Mouse (Mus musculus) kidney, adult 18-20 months (tissue): ENCODE measurements around the gene Recql5.

ENCODE experiments used
- DNase-seq: peaks from one replicate; pipeline ENCODE4 v3.0.0; 2021

The Recql5 gene

DNA sequence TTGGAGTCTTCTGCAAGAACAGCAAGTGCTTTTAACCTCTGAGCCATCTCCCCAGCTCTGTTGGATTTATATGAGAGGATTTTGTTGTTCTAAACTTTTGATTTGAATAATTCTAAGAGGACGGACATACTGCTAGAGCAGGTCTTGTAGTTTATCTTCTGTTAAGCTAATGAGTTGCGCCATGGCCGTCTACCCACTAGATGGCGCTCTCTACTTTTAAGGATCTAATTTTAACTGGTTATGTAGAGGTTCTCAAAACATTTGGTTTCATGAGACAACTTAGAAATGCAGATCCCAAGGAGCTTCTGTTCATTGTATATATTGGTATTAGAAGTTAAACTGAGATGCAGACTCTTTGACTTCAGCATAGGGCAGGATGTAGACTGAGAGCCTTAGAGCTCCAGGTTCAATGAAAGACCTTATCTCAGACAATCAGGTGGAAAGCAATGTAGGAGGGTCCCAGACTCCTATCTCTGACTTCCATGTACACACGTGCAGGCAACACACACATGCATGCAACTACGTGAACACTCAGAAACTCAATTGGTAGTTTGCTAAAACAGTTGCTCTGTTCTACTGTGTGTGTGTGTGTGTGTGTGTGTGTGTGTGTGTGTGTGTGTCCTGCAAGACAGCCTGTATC, 6.5 kb upstream of the Recql5 start:
- peak; percentile 77 for DNase-seq

DNA sequence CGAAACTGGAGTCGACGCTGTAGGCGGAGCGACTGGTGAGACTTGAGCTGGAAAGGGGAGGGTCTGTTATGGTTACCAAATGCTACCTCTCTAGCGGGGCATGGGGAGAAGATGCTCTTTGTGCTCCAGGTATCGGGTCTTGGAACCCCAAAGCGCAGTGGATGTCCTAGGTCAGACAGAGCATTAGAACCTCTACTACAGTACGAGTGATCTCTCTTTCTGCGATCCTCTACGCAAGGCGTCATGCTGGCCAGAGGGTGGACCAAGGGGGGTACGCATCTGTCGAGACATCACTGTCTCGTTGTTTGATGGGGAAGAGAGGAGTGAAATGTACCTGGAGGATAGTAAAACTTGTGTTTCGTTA, 452 bp upstream of the Recql5 start:
- DNase-seq, result no peak

DNA sequence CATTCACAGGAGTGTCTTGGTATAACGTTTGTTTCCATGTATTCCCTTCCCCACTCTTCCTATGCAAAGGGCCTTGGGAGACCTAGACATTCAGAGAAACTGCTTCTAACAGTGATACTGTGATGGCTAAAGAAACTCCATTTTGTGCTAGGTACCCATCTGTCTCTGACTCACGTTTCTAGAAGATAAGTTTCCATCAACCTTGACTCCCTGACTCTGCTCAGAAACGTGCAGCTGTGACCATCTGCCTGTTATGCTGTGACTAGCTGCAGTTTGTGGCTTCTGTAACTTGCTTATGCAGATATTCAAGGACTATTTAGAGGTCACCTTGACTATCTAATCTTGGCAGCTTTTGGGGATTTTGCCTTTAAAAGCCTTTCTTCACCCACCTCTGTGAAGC, 2.0 kb downstream of the Recql5 start:
- no peak for DNase-seq

DNA sequence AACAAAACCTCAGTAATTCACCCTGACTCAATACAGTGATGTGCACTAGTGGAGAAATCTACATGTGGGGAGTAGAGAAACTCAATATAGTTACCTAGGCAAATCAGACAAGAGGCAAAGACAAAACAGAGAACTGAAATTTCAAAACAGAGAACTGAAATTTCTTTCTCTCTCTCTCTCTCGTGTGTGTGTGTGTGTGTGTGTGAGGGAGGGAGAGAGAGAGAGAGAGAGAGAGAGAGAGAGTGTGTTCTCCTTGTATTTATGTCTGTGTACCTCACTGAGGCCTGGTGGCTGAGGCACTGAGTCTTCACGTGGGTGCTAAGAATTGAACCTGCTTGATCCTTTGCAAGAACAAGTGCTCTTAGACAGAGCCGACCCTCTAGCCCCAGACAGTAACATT, 3.5 kb downstream of the Recql5 start:
- no peak for DNase-seq

DNA sequence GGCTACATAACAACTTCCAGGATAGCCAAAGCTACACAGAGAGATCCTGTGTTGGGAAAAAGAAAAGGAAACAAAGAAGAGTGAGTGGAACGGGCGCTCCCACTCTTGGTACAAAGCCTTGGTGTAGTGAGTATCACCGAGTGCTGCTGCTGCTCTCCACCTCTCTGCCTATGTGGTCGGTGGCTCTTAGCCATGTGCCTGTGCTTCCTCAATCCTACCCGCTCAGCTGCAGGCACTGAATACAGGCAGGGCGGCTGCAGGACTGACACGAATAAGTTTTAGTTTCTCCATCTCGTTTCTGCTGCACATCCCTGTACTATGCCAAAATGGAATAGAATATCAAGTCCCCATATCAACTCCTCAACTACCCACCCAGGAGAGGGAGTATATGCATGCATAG, 4.2 kb downstream of the Recql5 start:
- no peak for DNase-seq

DNA sequence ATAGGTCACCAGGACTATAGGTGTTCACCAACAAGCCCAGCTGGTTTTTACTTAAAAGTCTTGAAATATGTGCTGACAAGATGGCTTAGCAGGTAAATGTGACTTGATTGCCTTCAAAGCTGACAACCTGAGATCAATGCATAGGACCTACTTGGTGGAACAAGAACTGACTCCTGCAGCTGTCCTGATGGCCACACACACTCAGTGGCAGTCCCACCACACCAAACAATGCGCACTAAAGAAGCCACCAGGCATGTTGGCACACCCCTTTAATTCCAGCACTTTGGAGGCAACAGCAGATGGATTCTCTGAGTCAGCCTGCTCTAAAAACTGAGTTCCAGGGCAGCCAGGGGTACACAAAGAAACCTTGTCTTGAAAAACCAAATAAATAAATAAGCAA, 11.3 kb downstream of the Recql5 start:
- no peak for DNase-seq

DNA sequence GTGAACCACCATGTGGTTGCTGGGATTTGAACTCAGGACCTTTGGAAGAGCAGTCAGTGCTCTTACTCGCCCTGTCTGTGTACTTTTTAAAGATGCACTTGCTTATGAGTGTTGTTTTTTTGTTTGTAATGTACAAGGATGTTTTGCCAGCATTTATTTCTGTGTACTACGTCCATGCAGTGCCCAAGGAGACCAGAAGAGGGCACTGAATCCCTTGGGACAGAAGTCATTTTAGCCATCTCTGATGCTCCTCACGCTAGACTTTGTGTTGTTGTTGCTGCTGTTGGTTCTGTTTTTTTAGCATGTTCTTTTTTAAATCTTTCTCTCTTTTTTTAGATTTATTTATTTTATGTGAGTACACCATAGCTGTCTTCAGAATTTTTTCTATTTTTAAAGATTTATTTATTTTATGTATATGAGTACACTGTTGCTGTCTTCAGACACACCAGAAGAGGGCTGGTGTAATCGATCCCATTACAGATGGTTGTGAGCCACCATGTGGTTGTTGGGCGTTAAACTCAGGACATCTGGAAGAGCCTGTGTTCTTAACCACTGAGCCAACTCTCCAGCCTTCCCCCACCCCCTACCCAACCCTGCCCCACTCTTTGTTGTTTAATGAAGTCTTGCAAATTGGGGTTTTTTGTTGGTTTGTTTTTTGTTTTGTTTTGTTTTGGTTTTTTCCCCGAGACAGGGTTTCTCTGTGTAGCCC, 13.0 kb downstream of the Recql5 start:
- DNase-seq, result peak; percentile 78

DNA sequence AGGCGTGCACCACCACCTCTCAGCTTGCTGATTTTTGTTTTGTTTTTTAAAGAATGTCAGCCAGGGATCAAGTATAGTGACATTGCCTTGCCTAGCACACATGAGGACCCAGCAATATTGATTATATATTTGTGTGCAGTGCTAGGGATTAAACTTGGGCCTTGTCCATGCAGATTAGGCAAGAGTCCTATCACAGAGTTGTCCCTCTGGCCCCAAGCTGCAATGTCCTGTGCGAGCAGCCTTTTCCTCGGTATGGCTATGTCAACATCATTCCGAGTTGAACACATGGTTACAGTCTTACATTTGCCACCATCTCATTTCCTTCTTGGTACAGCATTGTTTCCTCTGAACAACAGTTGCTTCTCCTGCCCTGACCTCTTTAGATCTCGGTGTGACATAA, 14.2 kb downstream of the Recql5 start:
- no peak for DNase-seq

DNA sequence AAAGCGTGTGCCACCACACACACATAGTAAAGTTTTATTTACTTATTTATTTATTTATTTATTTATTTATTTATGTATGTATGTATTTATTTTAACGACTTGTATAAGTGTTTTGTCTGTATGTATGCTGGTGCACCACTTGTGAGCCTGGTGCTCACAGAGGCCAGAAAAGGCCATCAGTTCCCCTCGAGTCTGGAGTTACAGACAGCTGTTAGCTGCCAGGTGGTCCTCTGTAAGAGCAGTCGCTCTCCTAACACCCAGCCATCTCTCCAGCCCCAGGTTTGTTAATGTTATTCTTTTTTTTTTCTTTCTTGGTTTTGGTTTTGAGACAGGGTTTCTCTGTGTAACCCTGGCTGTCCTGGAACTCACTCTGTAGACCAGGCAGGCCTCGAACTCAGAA, 14.6 kb downstream of the Recql5 start:
- DNase-seq, result no peak

DNA sequence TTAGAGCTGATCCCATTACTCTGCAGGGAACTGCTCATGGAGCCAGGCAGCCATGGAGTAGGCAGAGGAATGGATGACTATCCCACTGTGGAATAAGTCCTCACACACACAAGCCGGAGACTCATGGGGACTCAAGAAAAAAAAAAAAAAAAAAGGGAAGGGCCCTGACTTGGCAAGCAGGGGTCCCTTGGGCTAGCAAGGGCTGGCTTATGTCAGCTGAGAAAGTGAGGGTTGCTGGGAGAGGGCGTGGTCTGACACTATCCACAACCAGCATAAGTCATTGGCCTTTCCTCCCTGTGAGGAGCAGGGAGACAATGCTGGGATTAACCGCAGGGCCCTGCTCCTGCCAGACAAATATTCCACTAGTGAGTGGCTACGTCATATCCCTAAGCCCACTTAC, 16.7 kb downstream of the Recql5 start:
- no peak for DNase-seq

DNA sequence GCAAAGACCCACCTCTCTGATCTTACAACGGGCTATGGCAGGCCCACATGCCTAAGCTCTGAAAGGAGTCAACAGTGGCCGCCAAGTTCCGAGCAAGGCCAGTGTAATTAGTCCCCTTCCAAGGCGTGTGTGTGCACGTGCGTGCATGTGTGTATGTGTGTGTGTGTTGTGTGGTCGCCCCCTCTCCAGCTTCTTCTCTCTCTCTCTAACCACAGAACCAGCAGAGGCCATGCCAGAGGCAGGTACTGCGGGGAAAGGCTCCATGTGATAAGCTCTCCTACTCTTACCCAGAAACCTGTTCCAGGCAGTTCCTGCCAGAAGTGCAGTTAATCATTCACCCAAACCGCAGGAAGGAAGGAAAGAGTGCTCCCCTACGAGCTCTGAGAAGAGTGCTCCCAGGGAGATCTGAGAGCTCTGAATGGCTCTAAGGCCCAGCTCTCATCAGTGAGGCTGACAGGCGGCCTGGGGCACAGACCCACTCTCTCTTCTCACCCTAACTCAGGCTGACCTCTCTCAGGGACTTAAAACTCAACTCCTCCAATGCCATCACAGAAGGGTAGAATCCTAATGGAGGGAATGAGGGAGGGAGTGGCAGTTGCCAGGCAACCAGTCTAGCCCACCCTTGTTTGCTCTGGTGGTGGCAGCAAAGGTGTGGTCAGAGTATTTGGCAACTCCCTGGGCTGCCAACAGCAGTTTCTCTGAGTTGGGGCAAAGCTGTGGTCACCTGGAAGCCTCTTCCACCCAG, 21.5 kb downstream of the Recql5 start, which contains the start of gene Smim6:
TSS of gene Smim6 (plus strand) at position 386 of the 745 bp plus-strand sequence.
- peak; percentile 79 for DNase-seq

DNA sequence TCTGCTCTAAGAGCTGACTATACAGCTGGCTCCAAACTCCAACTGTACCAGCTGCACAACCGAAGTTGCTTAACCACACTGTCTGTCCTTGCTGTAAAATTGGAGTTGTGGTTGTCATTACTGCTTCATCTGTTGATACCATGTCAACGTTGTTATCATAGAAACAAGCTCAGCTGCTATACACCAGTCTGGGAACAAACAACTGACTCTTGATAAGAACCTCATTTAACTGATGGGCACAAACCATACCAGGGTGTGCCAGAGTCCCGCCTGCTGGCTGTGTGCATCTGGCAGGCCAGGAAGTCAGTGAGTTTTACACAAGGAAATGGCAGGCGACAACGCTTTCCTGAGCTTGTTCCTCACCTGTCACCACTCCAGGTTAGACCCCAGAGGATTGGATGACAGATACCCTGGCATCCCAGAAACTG, 22.1 kb downstream of the Recql5 start:
- DNase-seq, result no peak

DNA sequence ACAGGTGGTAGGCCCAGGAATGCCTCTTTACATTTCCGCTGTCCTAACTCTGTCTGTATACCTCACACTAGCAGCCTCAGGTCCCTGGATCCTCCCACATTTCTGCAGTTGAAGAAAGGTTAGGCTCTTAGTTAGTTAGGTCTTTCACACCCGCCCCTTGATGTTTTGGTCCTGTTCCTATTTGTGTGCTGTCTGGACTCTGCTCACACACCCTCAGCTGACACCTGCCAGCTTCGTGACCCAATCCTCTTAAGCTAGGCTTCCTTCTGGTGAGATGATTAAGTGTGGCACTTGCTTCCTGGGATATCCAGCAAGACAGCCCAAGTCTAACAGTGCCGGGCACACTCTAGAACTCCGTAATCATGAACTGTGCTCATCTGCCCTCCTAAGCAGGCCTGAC, 26.8 kb downstream of the Recql5 start:
- no peak for DNase-seq

DNA sequence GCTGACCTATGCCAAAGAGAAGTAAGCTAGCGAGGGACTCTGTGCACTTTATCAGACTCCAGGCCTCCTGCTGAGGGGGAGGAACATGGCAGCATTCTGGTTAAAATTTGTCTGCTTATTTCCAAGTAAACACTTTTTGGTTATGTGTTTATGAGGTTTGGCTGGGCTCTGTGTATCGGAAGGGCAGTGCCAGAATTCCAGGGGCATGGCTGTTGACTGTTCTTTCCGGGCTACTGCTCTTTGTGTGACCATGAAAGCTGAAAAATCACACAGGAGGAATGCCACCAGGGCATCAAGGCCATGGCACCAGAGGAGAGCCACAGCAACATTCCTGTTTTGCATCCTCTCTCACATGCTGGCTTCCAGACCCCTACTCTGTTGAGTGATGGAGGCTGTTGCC, 27.2 kb downstream of the Recql5 start:
- peak; percentile 56 for DNase-seq

DNA sequence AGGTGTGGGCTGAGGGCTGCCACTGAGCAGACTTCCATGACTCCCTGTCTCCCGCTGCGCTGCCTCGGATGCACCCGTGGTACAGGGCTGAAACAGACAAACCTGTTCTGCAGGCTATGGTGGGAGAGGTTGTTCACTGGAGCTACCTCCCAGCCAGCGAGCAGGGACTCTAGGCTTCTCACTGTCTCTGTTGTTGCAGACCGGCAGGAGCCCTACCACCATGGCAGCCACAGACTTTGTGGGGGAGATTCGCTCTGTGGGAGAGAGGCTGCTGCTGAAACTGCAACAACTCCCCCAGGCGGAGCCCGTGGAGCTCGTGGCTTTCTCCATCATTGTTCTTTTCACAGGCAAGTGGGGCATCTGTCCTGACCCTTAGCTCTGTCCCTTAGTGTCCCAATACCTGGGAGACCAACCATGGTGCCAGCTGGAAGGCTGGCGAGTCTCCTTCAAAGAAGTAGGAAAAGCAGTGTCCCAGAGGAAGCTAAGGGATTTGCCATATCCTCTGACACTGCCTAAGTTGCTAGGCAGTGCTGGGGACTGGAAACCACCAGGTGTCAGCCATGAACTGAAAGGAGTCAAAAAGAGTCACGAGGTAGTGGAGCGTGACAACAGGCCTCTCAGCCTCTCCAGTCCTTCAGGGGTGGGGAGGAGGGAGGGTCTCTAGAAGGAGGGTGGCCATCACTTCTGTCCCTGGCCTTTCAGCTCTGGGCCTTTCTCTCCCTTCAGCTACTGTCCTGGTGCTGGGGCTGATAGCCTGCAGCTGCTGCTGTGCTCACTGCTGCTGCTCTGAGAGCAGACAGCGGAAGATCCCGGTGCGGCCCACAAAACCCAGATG, 28.1 kb downstream of the Recql5 start:
- DNase-seq, result peak; percentile 28

DNA sequence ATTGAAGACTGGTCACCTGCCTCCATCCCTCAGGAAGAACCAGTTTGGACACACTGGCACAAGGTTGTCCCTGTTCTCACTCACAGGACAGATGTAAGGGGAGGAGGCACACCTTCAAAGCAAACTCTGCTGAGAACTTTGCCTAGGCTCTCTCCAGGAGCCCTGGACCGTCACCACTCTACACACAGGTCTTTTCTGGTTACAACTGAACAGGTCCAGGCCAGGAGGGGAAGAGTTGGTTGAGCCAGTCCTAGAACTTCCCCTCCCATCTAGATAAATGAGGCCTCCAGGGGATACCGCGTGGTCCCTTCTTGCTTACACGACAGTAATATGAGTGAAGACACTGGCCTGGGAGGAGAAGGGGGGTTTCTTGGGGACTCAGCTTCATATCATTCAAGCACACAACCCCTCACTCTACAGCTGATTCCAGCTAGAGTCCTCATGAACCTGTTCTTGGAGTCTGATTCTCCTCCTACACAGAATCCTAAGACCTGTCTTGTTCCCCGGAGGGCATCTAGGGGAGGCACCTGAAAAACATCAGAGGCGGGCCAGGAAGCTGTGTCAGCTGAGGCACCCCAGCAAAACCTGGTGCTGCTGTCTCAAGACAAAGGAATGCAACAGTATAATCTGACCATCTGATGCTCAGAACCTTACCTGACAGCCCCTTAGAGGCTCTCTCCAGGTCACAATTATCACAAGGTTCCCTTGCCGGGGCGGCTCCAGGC, 28.9 kb downstream of the Recql5 start:
- peak; percentile 33 for DNase-seq

DNA sequence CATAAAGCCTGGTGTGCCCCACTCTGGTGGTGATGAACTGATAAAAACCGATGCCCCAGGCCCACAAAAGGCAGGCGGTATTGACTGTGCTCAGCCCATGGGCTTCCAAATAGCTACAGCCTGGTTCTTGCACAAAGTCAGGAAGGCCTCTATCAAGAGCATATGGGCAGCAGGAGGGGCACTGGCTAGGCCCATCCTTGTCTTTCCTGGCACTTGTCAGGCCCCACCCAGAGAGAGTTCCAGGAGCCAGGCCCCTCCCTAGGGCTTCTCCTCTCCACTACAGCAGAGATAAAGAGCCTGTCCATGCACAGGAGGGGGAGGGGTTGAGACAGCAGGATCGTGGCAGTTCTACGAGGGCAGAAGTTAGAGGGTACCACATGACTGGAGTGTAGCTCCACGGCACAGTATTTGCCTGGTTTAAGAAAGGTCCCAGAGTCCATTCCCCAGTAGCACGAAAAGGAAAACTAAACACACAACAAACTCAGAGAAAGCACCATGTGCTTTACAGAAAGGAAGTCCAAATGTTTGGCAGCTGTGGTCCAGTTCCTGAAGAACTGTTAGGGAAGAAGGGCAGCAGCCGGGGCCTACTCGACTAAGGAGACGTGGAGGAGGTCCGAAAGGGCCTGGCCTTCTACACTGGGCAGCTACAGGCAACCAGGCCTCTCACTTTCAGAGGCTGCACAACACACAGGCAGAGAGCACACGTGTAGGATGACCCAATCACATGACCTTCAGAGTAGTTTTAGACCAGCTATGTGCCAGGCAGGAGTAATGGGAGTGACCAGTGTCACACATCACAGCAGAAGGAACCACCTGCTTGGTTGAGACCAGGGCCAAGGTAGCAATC, 29.7 kb downstream of the Recql5 start:
- DNase-seq, result no peak

DNA sequence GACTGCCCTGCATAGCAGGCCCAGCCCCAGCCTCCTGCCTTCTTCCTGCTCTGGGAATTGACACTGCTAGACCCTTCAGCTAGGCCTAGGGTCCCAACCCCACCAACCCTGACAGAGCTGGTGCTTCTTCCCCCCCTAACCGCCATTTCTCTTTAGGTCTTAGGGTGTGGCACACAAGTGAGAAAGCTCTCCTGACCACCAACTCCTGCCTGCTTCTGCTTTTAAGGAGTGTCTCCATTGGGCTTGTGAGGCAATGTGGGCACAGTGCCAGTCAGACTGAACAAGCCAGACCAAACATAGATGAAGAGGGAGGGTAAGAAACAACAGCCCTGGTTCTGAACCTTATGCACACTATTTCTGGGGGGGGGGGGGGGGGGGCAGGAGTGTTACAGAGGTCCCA, 30.4 kb downstream of the Recql5 start:
- peak; percentile 31 for DNase-seq

DNA sequence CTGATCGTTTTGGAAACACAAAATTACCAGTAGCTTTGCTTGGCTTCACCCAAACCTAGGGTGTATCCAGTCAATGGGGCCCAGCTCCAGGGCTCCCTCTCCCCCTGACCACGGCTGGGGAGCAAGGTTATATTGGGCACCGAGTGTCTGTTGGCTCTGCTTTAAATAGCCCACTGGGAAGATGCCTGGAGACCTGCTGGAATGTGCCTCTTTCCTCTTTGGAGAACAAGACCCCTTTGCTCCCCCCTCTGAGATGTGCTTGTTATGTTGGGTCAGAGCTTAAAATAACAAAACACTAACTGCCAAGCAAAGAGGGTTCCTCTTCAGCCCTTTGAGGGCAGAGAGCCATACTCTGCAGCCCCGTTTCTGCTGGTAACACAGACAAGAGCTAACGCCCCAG, 31.1 kb downstream of the Recql5 start:
- DNase-seq, result no peak

DNA sequence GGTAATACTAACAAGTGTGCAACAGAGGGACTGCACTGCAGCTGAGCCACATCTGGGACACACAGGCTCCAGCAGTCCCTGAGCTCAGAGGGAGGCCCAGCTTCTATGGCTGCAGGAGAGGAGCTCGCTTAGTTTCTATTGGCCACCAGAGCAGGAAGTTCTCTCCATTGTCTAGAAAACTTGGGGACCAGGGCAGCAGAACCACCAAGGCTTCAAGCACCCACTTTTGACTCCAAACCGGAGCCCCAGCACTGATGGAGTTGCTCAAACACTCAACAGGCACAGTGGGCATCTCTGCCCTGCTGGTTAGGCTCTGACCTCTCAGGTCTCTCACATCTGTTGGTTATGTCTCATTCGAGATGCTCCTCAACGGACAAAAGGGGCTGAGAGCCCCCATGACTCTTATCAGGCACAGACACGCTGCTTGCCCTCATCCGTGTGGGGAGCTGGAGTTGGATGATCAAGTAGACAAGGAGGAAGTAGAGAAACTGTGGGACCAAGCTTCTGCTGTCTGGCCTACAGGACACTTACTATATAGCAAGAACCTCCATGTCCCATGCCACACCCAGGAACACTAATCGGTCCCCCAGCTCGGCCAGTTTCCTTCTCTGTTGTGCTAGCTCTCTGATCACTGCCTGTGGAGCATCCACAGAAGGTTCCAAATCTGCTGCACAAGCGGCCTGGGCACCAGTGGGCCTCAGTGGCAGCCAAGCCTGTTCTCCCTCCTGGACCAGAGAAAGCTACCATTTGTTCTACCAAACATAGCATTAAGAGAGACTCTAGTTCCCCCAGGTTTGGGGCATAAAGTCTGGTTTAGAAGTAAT, 31.7 kb downstream of the Recql5 start:
- DNase-seq, result no peak
